Mouse (Mus musculus) limb, embryonic 11.5 days (tissue): Measurements from ENCODE around the gene Agfg1. TPM values are rescaled to one million over a fixed set of nuclear protein-coding genes. Genes with fewer than 3 reads are reported as not detected.

Experiments used
- ATAC-seq: fragments of 200-750 bp; cut with Nextera tagmentation; 2 replicates; pipeline ENCODE4 v1.8.0; 2017; ENCODE audit warnings: low read depth; ENCODE audit not compliant: insufficient number of reproducible peaks, low FRiP score, low TSS enrichment
- DNase-seq: peaks from one replicate; pipeline ENCODE4 v3.0.0-alpha.2; 2015; ENCODE audit warnings: low spot score
- H3K27ac ChIP-seq: fragments of 300-500 bp; sonication (generic); replicated peaks from 2 replicates; pipeline ENCODE4 v1.5.1; 2014; ENCODE audit warnings: low read depth, mild to moderate bottlenecking, low read length
- H3K27me3 ChIP-seq: fragments of 300-500 bp; sonication (generic); 2 replicates; pipeline ENCODE4 v1.6.1; 2014; ENCODE audit warnings: mild to moderate bottlenecking, low read length, mixed read lengths; ENCODE audit not compliant: control insufficient read depth, insufficient read depth
- H3K36me3 ChIP-seq: fragments of 300-500 bp; sonication (generic); 2 replicates; pipeline ENCODE4 v1.6.1; 2014; ENCODE audit warnings: mild to moderate bottlenecking, low read length, moderate library complexity, mixed read lengths; ENCODE audit not compliant: control insufficient read depth, insufficient read depth
- H3K4me1 ChIP-seq: fragments of 300-500 bp; sonication (generic); 2 replicates; pipeline ENCODE4 v1.6.1; 2014; ENCODE audit warnings: low read length, mixed read lengths; ENCODE audit not compliant: control insufficient read depth, insufficient read depth
- H3K4me2 ChIP-seq: fragments of 300-500 bp; sonication (generic); 2 replicates; pipeline ENCODE4 v1.6.1; 2014; ENCODE audit warnings: low read depth, mild to moderate bottlenecking, moderate library complexity; ENCODE audit not compliant: severe bottlenecking
- H3K4me3 ChIP-seq: fragments of 300-500 bp; sonication (generic); 2 replicates; pipeline ENCODE4 v1.5.1; 2014; ENCODE audit warnings: low read depth, low read length
- H3K9ac ChIP-seq: fragments of 300-500 bp; sonication (generic); 2 replicates; pipeline ENCODE4 v1.6.1; 2014; ENCODE audit warnings: mild to moderate bottlenecking, low read length
- H3K9me3 ChIP-seq: fragments of 300-500 bp; sonication (generic); 2 replicates; pipeline ENCODE4 v1.6.1; 2016; ENCODE audit warnings: low read length; ENCODE audit not compliant: control insufficient read depth
- WGBS: fragments of 180-500 bp; shearing (Covaris S2); extraction: QIAGEN DNeasy Blood & Tissue Kit; methylation state at CpG from one replicate; pipeline ENCODE4 v1.1.7; 2014; 5-methylcytosine and 5-hydroxymethylcytosine counted together
- polyA plus RNA-seq: library from polyadenylated mRNA; unstranded; fragments of >200 nt; fragmentation: Nextera tagmentation; extraction: Ambion mirVana; gene quantifications from 2 replicates; pipeline ENCODE4 v1.2.1, GENCODE M21; 2014

Gene Agfg1
- polyA plus RNA-seq, 1 experiment from 2014 or later = 39.8 TPM

DNA sequence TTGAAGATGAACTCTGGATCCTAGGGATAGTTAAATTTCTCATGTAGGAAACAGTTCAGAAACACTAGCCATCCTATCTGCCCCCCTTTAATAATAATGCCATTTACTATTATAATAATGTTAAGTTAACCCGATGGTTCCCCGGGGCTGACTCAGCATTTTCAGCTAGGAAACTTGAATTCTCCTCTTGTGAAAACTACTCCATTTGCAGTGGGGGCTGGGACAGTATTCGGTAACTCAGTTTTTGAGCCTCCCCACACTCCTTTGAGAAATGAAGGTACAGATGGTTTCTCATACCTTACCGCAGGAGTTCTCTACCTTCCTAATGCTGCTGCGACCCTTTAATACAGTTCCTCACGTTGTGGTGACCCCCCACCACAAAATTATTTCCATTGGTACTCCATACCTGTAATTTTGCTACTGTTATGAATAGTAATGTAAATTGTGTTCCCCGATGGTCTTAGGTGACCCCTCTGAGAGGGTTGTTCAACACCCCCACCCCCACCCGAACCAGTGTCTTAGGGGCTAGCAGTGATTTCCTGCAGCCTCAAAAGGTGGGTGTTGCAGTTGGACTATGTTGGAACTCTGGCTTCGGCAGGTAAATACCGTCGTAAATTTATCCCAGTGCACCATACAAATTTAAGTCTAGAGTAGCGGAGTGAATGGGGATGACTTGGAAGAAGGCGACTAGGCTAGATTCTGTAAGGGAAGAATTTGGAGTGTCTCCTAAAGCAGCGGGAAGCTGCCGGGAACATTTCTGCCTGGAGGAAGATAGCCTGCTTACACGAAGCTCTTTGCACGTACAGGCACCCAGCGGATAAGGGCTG, 601 bp upstream of the Agfg1 start:
- ATAC-seq = peak; percentile 22; the same call in 1 of the 2 replicates
- WGBS = 30% methylated on average over 18 of the region's 18 CpGs
- H3K4me2 ChIP-seq = peak overlapping the region; percentile 36

DNA sequence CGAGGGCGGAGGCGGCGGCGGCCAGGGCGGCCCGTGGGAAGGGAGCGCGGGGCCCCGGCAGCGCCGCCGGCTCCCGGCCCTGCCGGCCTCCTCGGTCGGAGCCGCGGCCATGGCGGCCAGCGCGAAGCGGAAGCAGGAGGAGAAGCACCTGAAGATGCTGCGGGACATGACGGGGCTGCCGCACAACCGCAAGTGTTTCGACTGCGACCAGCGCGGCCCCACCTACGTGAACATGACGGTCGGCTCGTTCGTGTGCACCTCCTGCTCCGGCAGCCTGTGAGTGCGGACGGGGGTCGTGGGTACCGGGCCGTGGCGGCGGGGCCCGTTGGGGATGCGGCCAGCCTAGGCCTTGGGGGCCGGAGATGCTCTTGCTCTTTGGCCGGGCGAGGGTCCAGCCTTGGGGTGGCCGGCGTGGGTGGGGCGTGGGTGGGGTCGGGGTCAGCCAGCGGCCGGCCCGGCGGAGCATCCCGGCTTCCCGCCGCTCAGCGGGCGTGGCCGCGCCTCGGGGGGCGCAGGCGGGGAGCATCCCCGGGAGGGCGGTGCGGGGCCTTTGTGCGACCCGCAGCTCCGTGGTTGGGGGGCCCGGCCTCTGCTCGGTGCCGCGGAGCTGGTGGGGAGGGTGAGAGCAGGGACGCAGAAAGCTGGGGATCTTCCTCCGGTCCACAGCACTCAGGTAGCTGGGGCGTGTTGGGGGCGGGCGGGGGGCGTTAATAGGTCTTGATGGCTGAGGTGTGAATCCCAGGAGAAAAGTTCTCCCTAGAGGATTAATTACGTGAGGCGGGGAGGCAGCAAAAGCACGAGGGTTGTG, 535 bp downstream of the Agfg1 start:
- DNase-seq (no peak), ATAC-seq (peak; percentile 78)
- Histone ChIP-seq H3K27me3 (no peaks in the 10 kb centered on the region), H3K9ac (peak overlapping the region; percentile 90), H3K4me3 (peak overlapping the region; percentile 96), H3K4me2 (peak overlapping the region; percentile 77), H3K36me3 (no peaks in the 10 kb centered on the region), H3K27ac (peak overlapping the region; percentile 52; the same call in 1 of the 2 replicates), H3K9me3 (no peaks in the 10 kb centered on the region), H3K4me1 (peaks cover 5% of the 10 kb centered on the region)
- WGBS = under 1% methylated on average over 62 of the region's 86 CpGs

More for the DNA sequence above, 601 bp upstream of the Agfg1 start:
- no peak for DNase-seq
- Histone ChIP-seq H3K27me3 (no peaks in the 10 kb centered on the region), H3K4me1 (peaks cover 5% of the 10 kb centered on the region), H3K9ac (peak overlapping the region; percentile 90), H3K36me3 (no peaks in the 10 kb centered on the region), H3K9me3 (no peaks in the 10 kb centered on the region), H3K27ac (no peak overlapping the region), H3K4me3 (peak overlapping the region; percentile 96)

DNA sequence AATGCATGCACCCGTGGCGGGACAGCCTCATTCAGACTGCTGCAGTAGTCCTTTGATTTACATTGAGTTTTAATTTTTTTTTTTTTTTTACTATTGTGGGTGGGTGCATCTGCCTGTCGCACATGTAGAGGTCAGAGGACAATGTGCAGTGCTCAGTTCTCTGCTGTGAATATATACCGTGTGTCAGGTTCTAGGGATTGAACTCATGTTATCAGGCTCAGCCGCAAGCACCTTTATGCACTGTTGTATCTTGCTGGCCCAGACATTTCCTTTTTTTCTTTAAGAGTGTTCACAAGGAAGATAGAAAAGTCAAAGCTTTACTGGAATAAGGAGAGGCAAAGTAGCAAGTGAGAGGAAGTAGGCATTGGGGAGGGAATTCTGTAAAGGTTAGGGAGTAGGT, 16.4 kb downstream of the Agfg1 start:
- Histone ChIP-seq H3K36me3 (no peaks in the 10 kb centered on the region), H3K9ac (no peak overlapping the region), H3K27me3 (no peaks in the 10 kb centered on the region), H3K9me3 (no peaks in the 10 kb centered on the region), H3K4me3 (no peak overlapping the region), H3K4me1 (no peaks in the 10 kb centered on the region), H3K4me2 (no peak overlapping the region), H3K27ac (no peak overlapping the region)
- 90% methylated on average over 5 of the region's 5 CpGs for WGBS
- DNase-seq = no peak
- no peak for ATAC-seq

DNA sequence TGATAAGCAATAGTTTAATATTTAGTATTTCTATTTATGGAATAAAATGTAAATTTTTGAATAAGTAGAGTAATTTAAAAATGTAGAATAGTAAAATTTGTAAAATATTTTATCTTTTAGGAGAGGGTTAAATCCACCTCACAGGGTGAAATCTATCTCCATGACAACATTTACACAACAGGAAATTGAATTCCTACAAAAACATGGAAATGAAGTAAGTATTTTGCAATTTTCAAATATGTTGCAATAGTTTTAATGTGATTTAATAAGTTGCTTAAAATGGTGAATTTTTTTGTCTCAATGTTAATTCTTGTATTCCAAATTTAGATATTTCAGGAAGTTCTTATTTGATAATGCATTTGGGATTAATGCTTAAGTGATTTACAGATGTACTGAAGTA, 19.0 kb downstream of the Agfg1 start:
- ATAC-seq = no peak
- H3K36me3 ChIP-seq = no peaks in the 10 kb centered on the region

DNA sequence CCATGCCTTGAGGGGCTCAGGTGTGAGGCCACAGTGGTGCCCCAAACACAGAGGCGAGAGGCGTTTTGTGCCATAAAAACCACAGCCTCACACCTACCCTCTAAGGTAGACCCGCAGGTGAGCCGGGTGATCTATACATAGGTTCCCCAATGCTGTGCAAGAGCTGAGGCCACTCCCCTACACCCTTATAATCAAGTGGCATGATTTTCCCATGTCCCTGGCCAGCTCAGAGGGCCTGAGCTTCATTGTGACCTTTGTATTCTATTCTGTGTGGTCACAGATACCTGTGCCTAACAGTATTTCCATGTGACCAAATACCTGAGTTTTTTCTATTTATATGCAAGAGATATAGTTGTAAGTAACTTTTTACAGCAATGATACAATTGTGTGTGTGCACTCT, 21.1 kb downstream of the Agfg1 start:
- H3K4me1 ChIP-seq = no peaks in the 10 kb centered on the region
- H3K36me3 ChIP-seq = no peaks in the 10 kb centered on the region
- H3K27me3 ChIP-seq = no peaks in the 10 kb centered on the region
- 88% methylated on average over 4 of the region's 4 CpGs for WGBS
- H3K4me3 ChIP-seq = no peak overlapping the region
- no peaks in the 10 kb centered on the region for H3K9me3 ChIP-seq
- peak; percentile 20 for DNase-seq
- no peak overlapping the region for H3K4me2 ChIP-seq
- no peak for ATAC-seq
- H3K9ac ChIP-seq = no peak overlapping the region
- H3K27ac ChIP-seq = no peak overlapping the region

More for the DNA sequence above, 19.0 kb downstream of the Agfg1 start:
- no peaks in the 10 kb centered on the region for H3K9me3 ChIP-seq
- no peaks in the 10 kb centered on the region for H3K27me3 ChIP-seq
- H3K9ac ChIP-seq = no peak overlapping the region
- H3K4me2 ChIP-seq = no peak overlapping the region
- H3K27ac ChIP-seq = no peak overlapping the region
- no peaks in the 10 kb centered on the region for H3K4me1 ChIP-seq
- no peak for DNase-seq
- H3K4me3 ChIP-seq = no peak overlapping the region

DNA sequence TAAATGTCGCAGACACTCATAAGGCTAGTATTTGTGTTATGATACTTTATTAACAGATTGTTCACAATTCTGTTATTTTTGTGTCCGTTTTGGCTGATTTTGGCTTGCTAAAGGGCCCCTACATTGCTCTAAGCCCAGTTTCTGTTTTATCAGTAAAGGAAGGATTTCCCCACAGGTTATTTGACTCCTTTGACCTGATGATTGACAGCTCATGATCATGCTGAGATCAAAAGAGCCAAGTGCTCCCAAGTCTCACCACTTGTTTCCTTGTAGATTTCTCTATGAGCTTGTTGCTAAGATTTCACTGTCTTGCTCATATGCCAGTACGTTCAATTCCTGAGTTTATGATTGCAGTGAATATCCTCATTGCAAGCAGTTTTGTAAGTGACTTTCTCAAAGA, 30.9 kb downstream of the Agfg1 start:
- 91% methylated on average over 3 of the region's 3 CpGs for WGBS
- H3K4me2 ChIP-seq = no peak overlapping the region
- DNase-seq (no peak), ATAC-seq (no peak)
- H3K27me3 ChIP-seq = no peaks in the 10 kb centered on the region
- H3K4me1 ChIP-seq = no peaks in the 10 kb centered on the region
- peaks cover 2% of the 10 kb centered on the region; the same call in 1 of the 2 replicates for H3K36me3 ChIP-seq
- H3K4me3 ChIP-seq = no peak overlapping the region
- no peak overlapping the region for H3K9ac ChIP-seq
- no peak overlapping the region for H3K27ac ChIP-seq
- H3K9me3 ChIP-seq = no peaks in the 10 kb centered on the region

DNA sequence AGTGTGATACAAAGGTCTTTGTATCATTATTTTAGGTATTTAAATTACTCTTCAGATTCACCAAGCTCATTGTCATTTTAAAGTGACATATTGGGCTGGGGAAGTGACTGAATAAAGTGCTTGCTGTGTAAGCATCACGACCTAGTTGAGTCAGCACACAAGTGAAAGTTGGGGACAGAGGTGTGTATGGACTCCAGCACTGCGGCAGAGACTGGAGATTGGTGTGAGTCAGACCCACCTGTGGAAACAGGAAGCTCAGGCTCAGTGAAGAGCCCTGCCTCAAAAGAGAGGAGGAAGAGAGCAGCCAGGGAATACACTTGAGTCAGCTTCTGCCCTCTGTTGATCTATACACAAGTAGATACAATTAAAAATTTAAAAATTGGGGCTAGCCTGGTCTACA, 39.9 kb downstream of the Agfg1 start:
- ATAC-seq = no peak
- H3K27ac ChIP-seq = no peak overlapping the region
- H3K4me2 ChIP-seq = no peak overlapping the region
- H3K9ac ChIP-seq = no peak overlapping the region
- no peaks in the 10 kb centered on the region for H3K9me3 ChIP-seq
- H3K4me3 ChIP-seq = no peak overlapping the region
- H3K4me1 ChIP-seq = no peaks in the 10 kb centered on the region
- no peak for DNase-seq
- H3K27me3 ChIP-seq = no peaks in the 10 kb centered on the region
- peaks cover 3% of the 10 kb centered on the region; the same call in 1 of the 2 replicates for H3K36me3 ChIP-seq
- WGBS = 71% methylated on average over 2 of the region's 2 CpGs

DNA sequence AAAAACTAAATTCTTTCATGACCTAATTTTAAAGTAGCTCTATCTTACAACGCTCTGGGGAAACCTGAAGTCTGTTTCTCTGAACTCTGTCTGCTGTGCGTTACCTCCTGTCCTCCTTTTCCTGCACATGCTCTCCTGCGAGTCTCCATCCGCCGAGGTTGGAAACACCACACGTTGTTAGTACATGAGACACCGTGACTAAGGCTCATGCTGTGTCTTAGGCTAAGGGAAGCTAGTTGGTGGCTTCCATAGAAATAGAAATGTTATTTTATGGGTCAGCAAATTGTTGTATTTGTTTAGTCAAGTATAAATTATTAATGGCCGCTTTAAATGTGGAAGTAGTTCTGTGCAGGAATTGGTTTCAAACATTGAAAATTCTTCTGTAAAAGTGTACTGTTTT, 40.9 kb downstream of the Agfg1 start:
- 88% methylated on average over 8 of the region's 8 CpGs for WGBS
- H3K4me2 ChIP-seq = no peak overlapping the region
- no peak overlapping the region for H3K27ac ChIP-seq
- H3K9me3 ChIP-seq = no peaks in the 10 kb centered on the region
- H3K4me3 ChIP-seq = no peak overlapping the region
- no peak for DNase-seq
- no peak for ATAC-seq
- no peaks in the 10 kb centered on the region for H3K27me3 ChIP-seq
- no peaks in the 10 kb centered on the region for H3K4me1 ChIP-seq
- H3K36me3 ChIP-seq = peaks cover 3% of the 10 kb centered on the region; the same call in 1 of the 2 replicates
- H3K9ac ChIP-seq = no peak overlapping the region
